Mouse (Mus musculus) embryonic facial prominence, embryonic 15.5 days (tissue): ENCODE results near the gene Boc. TPM values are rescaled to one million over a fixed set of nuclear protein-coding genes. Genes with fewer than 3 reads are reported as not detected.

ENCODE experiments used
- ATAC-seq: fragments of 200-750 bp; cut with Nextera tagmentation; 2 replicates; pipeline ENCODE4 v1.8.0; 2017; ENCODE audit warnings: low read depth, moderate TSS enrichment; ENCODE audit not compliant: insufficient number of reproducible peaks, low FRiP score, low TSS enrichment
- H3K27ac ChIP-seq: fragments of 300-500 bp; sonication (generic); replicated peaks from 2 replicates; pipeline ENCODE4 v1.5.1; 2015; ENCODE audit warnings: mild to moderate bottlenecking, inconsistent platforms
- H3K27me3 ChIP-seq: fragments of 300-500 bp; sonication (generic); 2 replicates; pipeline ENCODE4 v1.6.1; 2015; ENCODE audit warnings: inconsistent platforms
- H3K36me3 ChIP-seq: fragments of 300-500 bp; sonication (generic); 2 replicates; pipeline ENCODE4 v1.6.1; 2015; ENCODE audit warnings: mild to moderate bottlenecking, inconsistent platforms
- H3K4me1 ChIP-seq: fragments of 300-500 bp; sonication (generic); 2 replicates; pipeline ENCODE4 v1.6.1; 2015; ENCODE audit warnings: inconsistent platforms
- H3K4me2 ChIP-seq: fragments of 300-500 bp; sonication (generic); replicated peaks from 2 replicates; pipeline ENCODE4 v1.6.1; 2015; ENCODE audit warnings: mild to moderate bottlenecking, inconsistent platforms
- H3K4me3 ChIP-seq: fragments of 300-500 bp; sonication (generic); replicated peaks from 2 replicates; pipeline ENCODE4 v1.5.1; 2015; ENCODE audit warnings: mild to moderate bottlenecking, inconsistent platforms
- H3K9ac ChIP-seq: fragments of 300-500 bp; sonication (generic); 2 replicates; pipeline ENCODE4 v1.6.1; 2015; ENCODE audit warnings: inconsistent platforms
- H3K9me3 ChIP-seq: fragments of 300-500 bp; sonication (generic); replicated peaks from 2 replicates; pipeline ENCODE4 v1.6.1; 2016; ENCODE audit warnings: inconsistent platforms
- WGBS: fragments of 180-500 bp; shearing (Covaris S2); methylation state at CpG from one replicate; pipeline ENCODE4 v1.1.7; 2015; 5-methylcytosine and 5-hydroxymethylcytosine counted together
- polyA plus RNA-seq: library from polyadenylated mRNA; unstranded; fragments of >200 nt; fragmentation: Nextera tagmentation; extraction: Ambion mirVana; gene quantifications from 2 replicates; pipeline ENCODE4 v1.2.1, GENCODE M21; 2015

Gene Boc
- polyA plus RNA-seq, 1 experiment from 2014 or later = 49.1 TPM

GRCm38 (mm10) chr16:44505243-44505642 is 53.5 kb downstream of the Boc start:
- H3K9ac ChIP-seq = no peak overlapping the region
- H3K36me3 ChIP-seq = peaks cover 53% of the 10 kb centered on the region
- H3K27me3 ChIP-seq = no peaks in the 10 kb centered on the region
- H3K4me3 ChIP-seq = no peak overlapping the region
- no peak for ATAC-seq
- H3K27ac ChIP-seq = peak overlapping the region; percentile 61; the same call in 1 of the 2 replicates
- peaks cover 49% of the 10 kb centered on the region for H3K4me1 ChIP-seq
- 46% methylated on average over 1 of the region's 1 CpGs for WGBS
- H3K4me2 ChIP-seq = no peak overlapping the region
- no peaks in the 10 kb centered on the region for H3K9me3 ChIP-seq

GRCm38 (mm10) chr16:44502895-44503575 is 55.7 kb downstream of the Boc start:
- Histone ChIP-seq H3K4me1 (peaks cover 29% of the 10 kb centered on the region), H3K9ac (no peak overlapping the region), H3K27me3 (no peaks in the 10 kb centered on the region), H3K9me3 (no peaks in the 10 kb centered on the region), H3K36me3 (peaks cover 73% of the 10 kb centered on the region), H3K27ac (peak overlapping the region; percentile 55; the same call in 1 of the 2 replicates), H3K4me2 (no peak overlapping the region), H3K4me3 (no peak overlapping the region)
- WGBS = 38% methylated on average over 8 of the region's 8 CpGs
- 0 out of 2 replicates have a peak, but pooled peaks have one; percentile 41 for ATAC-seq

GRCm38 (mm10) chr16:44502325-44502724 is 56.4 kb downstream of the Boc start:
- Histone ChIP-seq H3K9me3 (no peaks in the 10 kb centered on the region), H3K27ac (0 out of 2 replicates have a peak overlapping the region, but pooled peaks have one; percentile 36), H3K4me1 (peaks cover 22% of the 10 kb centered on the region), H3K4me2 (no peak overlapping the region), H3K9ac (no peak overlapping the region), H3K27me3 (no peaks in the 10 kb centered on the region), H3K36me3 (peaks cover 79% of the 10 kb centered on the region), H3K4me3 (no peak overlapping the region)
- WGBS = 73% methylated on average over 7 of the region's 7 CpGs
- ATAC-seq = no peak

GRCm38 (mm10) chr16:44501783-44502182 is 56.9 kb downstream of the Boc start:
- WGBS = 89% methylated on average over 10 of the region's 10 CpGs
- Histone ChIP-seq H3K9ac (no peak overlapping the region), H3K27me3 (no peaks in the 10 kb centered on the region), H3K4me3 (no peak overlapping the region), H3K9me3 (no peaks in the 10 kb centered on the region), H3K36me3 (peaks cover 84% of the 10 kb centered on the region), H3K4me2 (no peak overlapping the region), H3K27ac (no peak overlapping the region), H3K4me1 (peaks cover 17% of the 10 kb centered on the region)
- ATAC-seq = no peak

GRCm38 (mm10) chr16:44498447-44498846 is 60.2 kb downstream of the Boc start:
- no peak overlapping the region for H3K4me3 ChIP-seq
- WGBS = 92% methylated on average over 3 of the region's 3 CpGs
- H3K27ac ChIP-seq = no peak overlapping the region
- H3K4me1 ChIP-seq = peaks cover 32% of the 10 kb centered on the region
- no peaks in the 10 kb centered on the region for H3K27me3 ChIP-seq
- ATAC-seq = no peak
- no peak overlapping the region for H3K4me2 ChIP-seq
- peaks cover 95% of the 10 kb centered on the region for H3K36me3 ChIP-seq
- H3K9me3 ChIP-seq = no peaks in the 10 kb centered on the region
- H3K9ac ChIP-seq = no peak overlapping the region

- Histone ChIP-seq H3K4me1 (peaks cover 29% of the 10 kb centered on the region), H3K36me3 (peaks cover 95% of the 10 kb centered on the region), H3K9ac (no peak overlapping the region), H3K27me3 (no peaks in the 10 kb centered on the region), H3K27ac (peak overlapping the region; percentile 83), H3K4me3 (no peak overlapping the region), H3K4me2 (no peak overlapping the region), H3K9me3 (no peaks in the 10 kb centered on the region)
- 67% methylated on average over 15 of the region's 15 CpGs for WGBS
- ATAC-seq = no peak
Measured at GRCm38 (mm10) chr16:44496971-44497464, 61.7 kb downstream of the Boc start.

- Histone ChIP-seq H3K4me3 (no peak overlapping the region), H3K9me3 (no peaks in the 10 kb centered on the region), H3K4me1 (peaks cover 29% of the 10 kb centered on the region), H3K9ac (no peak overlapping the region), H3K27ac (peak overlapping the region; percentile 83), H3K27me3 (no peaks in the 10 kb centered on the region), H3K4me2 (no peak overlapping the region), H3K36me3 (peaks cover 95% of the 10 kb centered on the region)
- ATAC-seq = 0 out of 2 replicates have a peak, but pooled peaks have one; percentile 16
- WGBS = 33% methylated on average over 8 of the region's 8 CpGs
Measured at GRCm38 (mm10) chr16:44494441-44495108, 64.1 kb downstream of the Boc start.

GRCm38 (mm10) chr16:44493868-44494267 is 64.8 kb downstream of the Boc start:
- ATAC-seq = no peak
- H3K9me3 ChIP-seq = no peaks in the 10 kb centered on the region
- H3K9ac ChIP-seq = no peak overlapping the region
- no peaks in the 10 kb centered on the region for H3K27me3 ChIP-seq
- no peak overlapping the region for H3K4me3 ChIP-seq
- peaks cover 29% of the 10 kb centered on the region for H3K4me1 ChIP-seq
- H3K27ac ChIP-seq = peak overlapping the region; percentile 55
- peaks cover 95% of the 10 kb centered on the region for H3K36me3 ChIP-seq
- 34% methylated on average over 6 of the region's 6 CpGs for WGBS
- H3K4me2 ChIP-seq = no peak overlapping the region

- Histone ChIP-seq H3K36me3 (peaks cover 95% of the 10 kb centered on the region), H3K9ac (no peak overlapping the region), H3K4me2 (no peak overlapping the region), H3K4me3 (no peak overlapping the region), H3K9me3 (no peaks in the 10 kb centered on the region), H3K4me1 (peaks cover 29% of the 10 kb centered on the region), H3K27me3 (no peaks in the 10 kb centered on the region), H3K27ac (no peak overlapping the region)
- no peak for ATAC-seq
- WGBS = 88% methylated on average over 9 of the region's 9 CpGs
Measured at GRCm38 (mm10) chr16:44492706-44493105, 66.0 kb downstream of the Boc start.

GRCm38 (mm10) chr16:44492151-44492550 is 66.5 kb downstream of the Boc start:
- H3K9ac ChIP-seq = no peak overlapping the region
- H3K27ac ChIP-seq = 0 out of 2 replicates have a peak overlapping the region, but pooled peaks have one; percentile 39
- H3K4me1 ChIP-seq = peaks cover 29% of the 10 kb centered on the region
- H3K4me3 ChIP-seq = no peak overlapping the region
- H3K9me3 ChIP-seq = no peaks in the 10 kb centered on the region
- H3K27me3 ChIP-seq = no peaks in the 10 kb centered on the region
- 96% methylated on average over 6 of the region's 6 CpGs for whole genome bisulfite sequencing
- ATAC-seq = no peak
- H3K36me3 ChIP-seq = peaks cover 95% of the 10 kb centered on the region
- H3K4me2 ChIP-seq = no peak overlapping the region

GRCm38 (mm10) chr16:44491051-44491450 is 67.6 kb downstream of the Boc start:
- peaks cover 25% of the 10 kb centered on the region for H3K4me1 ChIP-seq
- WGBS = 86% methylated on average over 9 of the region's 9 CpGs
- no peak for ATAC-seq
- H3K27ac ChIP-seq = no peak overlapping the region
- peaks cover 95% of the 10 kb centered on the region for H3K36me3 ChIP-seq
- H3K9ac ChIP-seq = no peak overlapping the region
- no peak overlapping the region for H3K4me3 ChIP-seq
- no peaks in the 10 kb centered on the region for H3K27me3 ChIP-seq
- H3K4me2 ChIP-seq = no peak overlapping the region
- H3K9me3 ChIP-seq = no peaks in the 10 kb centered on the region
